Mouse (Mus musculus) brain, embryonic 14.5 days (tissue): ENCODE results near the gene Mypn.

Experiments used
- CTCF ChIP-seq: fragments of 200-500 bp; IDR thresholded peaks from 2 replicates; pipeline ENCODE4 v1.5.1; 2012; ENCODE audit warnings: inconsistent platforms, mild to moderate bottlenecking, moderate library complexity, borderline replicate concordance; ENCODE audit not compliant: insufficient read depth, insufficient read length; ENCODE audit errors: extremely low read depth
- POLR2A ChIP-seq: fragments of 200-500 bp; IDR thresholded peaks from 2 replicates; pipeline ENCODE4 v1.6.1; 2012; ENCODE audit warnings: mild to moderate bottlenecking, inconsistent platforms, borderline replicate concordance; ENCODE audit not compliant: poor library complexity, insufficient read depth, insufficient read length, severe bottlenecking; ENCODE audit errors: extremely low read depth

DNA sequence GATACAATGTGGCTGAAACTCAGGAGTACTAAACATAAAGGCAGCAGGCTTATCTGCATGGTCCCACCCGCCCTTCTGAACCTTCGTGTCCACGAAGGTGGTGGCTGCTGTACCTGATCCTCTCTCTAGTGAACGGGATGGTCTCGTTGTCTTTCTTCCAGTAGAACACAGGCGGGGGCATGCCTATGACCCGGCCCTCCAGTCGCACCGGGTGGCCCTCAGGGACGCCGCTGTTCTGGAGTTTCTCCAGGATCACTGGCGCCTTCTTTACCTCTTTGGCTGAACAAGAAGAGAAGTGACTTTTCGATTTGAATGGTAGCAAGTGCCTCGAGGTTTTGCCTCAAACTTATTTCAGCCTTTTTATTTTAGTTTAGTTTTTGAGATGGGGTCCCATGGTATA is 83.8 kb downstream of the Mypn start:
- TF ChIP-seq CTCF (no peak), POLR2A (no peak)
